Mouse (Mus musculus): ENCODE measurements around the gene Lrfn1.
"Not testable (repeated sequence)": the region's sequence is repeated elsewhere in the genome, so short reads cannot be mapped to it uniquely, and the experiment has no call there.

The Lrfn1 gene

GRCm38 (mm10) chr7:28510405-28510974 lies 58.7 kb downstream of the Lrfn1 start, which contains the start of gene Ifnl2:
Ifnl2 (minus strand) TSS chr7:28510455.
- not testable (repeated sequence) for DNase-seq (ENCODE audit: extremely low spot score, low read depth, low spot score)

GRCm38 (mm10) chr7:28511441-28511840 lies 59.7 kb downstream of the Lrfn1 start:
- DNase-seq (ENCODE audit: extremely low spot score, low read depth, low spot score), result no peak
